Mouse (Mus musculus): ENCODE measurements around the gene Zfp1. TPM values are rescaled to one million over a fixed set of nuclear protein-coding genes. Genes with fewer than 3 reads are reported as not detected.
"Not testable (repeated sequence)": the region's sequence is repeated elsewhere in the genome, so short reads cannot be mapped to it uniquely, and the experiment has no call there.

Gene Zfp1
- polyA plus RNA-seq, 1 experiment, result 5.3 TPM

DNA sequence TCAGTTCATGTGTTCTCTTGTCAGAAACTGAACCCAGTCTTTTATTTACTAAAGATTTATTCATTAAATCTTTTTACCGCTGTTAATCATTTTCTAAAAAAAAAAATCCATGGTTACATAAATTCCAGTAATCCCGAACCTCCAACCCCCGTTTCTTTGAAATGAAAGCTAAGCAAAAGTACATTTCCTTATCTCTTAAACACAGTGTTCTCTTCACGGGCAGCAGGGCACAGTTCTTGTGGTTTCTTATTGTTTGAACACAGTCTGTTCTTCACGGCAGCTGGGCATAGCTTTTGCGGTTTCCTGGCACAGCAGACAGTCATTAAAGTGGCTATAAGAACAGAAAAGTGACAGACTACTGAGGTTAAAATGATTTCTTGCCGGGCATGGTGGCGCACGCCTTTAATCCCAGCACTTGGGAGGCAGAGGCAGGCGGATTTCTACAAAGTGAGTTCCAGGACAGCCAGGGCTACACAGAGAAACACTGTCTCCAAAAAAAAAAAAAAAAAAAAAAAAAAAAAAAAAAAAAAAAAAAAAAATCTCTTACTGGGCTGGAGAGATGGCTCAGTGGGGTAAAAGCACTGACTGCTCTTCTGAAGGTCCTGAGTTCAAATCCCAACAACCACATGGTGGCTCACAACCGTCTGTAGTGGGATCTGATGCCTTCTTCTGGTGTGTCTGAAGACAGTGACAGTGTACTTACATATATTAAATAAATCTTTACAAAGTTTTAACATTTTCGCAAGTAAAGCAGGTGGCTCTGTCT lies 1.3 kb downstream of the Zfp1 start:
- H3K27me3 ChIP-seq (ENCODE audit: control insufficient read depth, insufficient read depth, insufficient read length); H3K36me3 ChIP-seq (ENCODE audit: control insufficient read depth, insufficient read depth): not testable (repeated sequence)
- Histone ChIP-seq H3K4me2 (ENCODE audit: low read depth) (peak overlapping the region; percentile 87), H3ac (ENCODE audit: control insufficient read depth, insufficient read length) (peak overlapping the region; percentile 96), H3K4me3 (peak overlapping the region; percentile 32), H3K79me2 (ENCODE audit: control insufficient read depth, insufficient read depth) (peaks cover 43% of the 10 kb centered on the region)
- TF ChIP-seq TCF3 (IDR thresholded peaks at IDR 0.05; ENCODE audit: insufficient read length, low read depth) (peak; percentile 18), TCF12 (IDR thresholded peaks at IDR 0.05; ENCODE audit: insufficient read depth, poor library complexity, severe bottlenecking) (peak; percentile 52), MYOG (IDR thresholded peaks at IDR 0.05; ENCODE audit: control insufficient read depth in 1 of 3, insufficient read depth in 1 of 3, insufficient read length in 2 of 3, low read depth in 2 of 3) (peak in 2 of 3 experiments; percentile 32 to 61), MYOD1 (IDR thresholded peaks at IDR 0.05; ENCODE audit: control insufficient read depth in 1 of 3, insufficient read length in 2 of 3, low read depth in 2 of 3) (peak; percentile 3 to 62 (median 34))

DNA sequence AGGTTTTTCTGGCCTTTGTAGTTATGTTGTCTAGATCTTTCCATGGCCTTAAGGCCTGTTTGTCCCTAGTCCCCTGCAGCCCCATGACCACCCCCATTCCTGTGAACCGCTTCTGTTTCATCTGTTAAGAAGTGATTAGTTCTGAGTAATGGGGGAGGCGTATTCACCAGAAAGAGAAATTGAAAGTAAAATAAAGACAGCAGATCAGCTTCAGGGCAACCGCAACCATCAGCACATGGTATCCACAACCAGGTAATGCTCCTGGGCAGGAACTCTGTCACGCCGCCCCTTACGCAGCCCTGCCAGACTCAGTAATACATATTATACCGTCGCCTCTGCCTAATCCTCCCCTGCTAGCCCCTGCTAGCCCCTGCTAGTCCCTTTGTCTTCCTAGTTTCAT lies 2.5 kb downstream of the Zfp1 start:
- peaks cover 54% of the 10 kb centered on the region for H3K79me2 ChIP-seq (ENCODE audit: control insufficient read depth, insufficient read depth)
- H3K4me3 ChIP-seq, result no peak overlapping the region
- no peak overlapping the region for H3K4me2 ChIP-seq (ENCODE audit: low read depth)
- no peak overlapping the region for H3ac ChIP-seq (ENCODE audit: control insufficient read depth, insufficient read length)
- H3K27me3 ChIP-seq (ENCODE audit: control insufficient read depth, insufficient read depth, insufficient read length), result no peaks in the 10 kb centered on the region
- H3K36me3 ChIP-seq (ENCODE audit: control insufficient read depth, insufficient read depth), result peaks cover 6% of the 10 kb centered on the region
- TF ChIP-seq E2F4 (IDR thresholded peaks at IDR 0.05; ENCODE audit: insufficient read depth) (no peak), MAX (IDR thresholded peaks at IDR 0.05; ENCODE audit: low read depth) (no peak), USF1 (IDR thresholded peaks at IDR 0.05; ENCODE audit: low read depth) (no peak), TCF3 (IDR thresholded peaks at IDR 0.05; ENCODE audit: insufficient read length, low read depth) (no peak), MYOD1 (IDR thresholded peaks at IDR 0.05; ENCODE audit: control insufficient read depth in 1 of 3, insufficient read length in 2 of 3, low read depth in 2 of 3) (no peak), POLR2AphosphoS2 (IDR thresholded peaks at IDR 0.05; ENCODE audit: insufficient read length, low read depth) (no peak), SRF (IDR thresholded peaks at IDR 0.05; ENCODE audit: control insufficient read depth, insufficient read length, low read depth) (no peak), POLR2A (IDR thresholded peaks at IDR 0.05; ENCODE audit: insufficient read length, low read depth) (no peak), TCF12 (IDR thresholded peaks at IDR 0.05; ENCODE audit: insufficient read depth, poor library complexity, severe bottlenecking) (no peak), CEBPB (IDR thresholded peaks at IDR 0.05; ENCODE audit: insufficient read depth, poor library complexity, severe bottlenecking) (no peak), REST (IDR thresholded peaks at IDR 0.05; ENCODE audit: insufficient read depth, insufficient read length) (no peak)

DNA sequence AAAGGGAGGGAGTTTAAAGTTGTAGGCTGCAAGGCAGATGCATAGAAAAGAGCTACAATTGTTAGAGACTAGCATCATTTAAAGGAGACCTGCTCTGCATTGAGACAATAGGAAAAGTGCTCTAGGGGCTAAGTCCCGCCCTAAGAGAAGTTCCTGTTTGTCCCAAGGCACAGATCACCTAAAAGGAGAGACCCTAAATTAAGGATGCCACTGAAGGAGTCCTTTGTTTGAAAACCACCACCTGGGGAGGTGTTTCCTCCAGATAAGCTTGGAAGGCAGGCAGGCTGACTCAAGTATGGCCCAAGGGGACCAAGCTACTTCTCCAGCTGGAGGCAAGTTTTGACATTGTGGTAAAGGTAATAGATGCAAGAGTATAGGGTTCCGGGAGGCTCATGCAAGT lies 5.6 kb downstream of the Zfp1 start:
- Histone ChIP-seq H3K27me3 (ENCODE audit: control insufficient read depth, insufficient read depth, insufficient read length) (no peaks in the 10 kb centered on the region), H3K36me3 (ENCODE audit: control insufficient read depth, insufficient read depth) (peaks cover 7% of the 10 kb centered on the region), H3K79me2 (ENCODE audit: control insufficient read depth, insufficient read depth) (peaks cover 84% of the 10 kb centered on the region), H3K4me3 (no peak overlapping the region), H3ac (ENCODE audit: control insufficient read depth, insufficient read length) (no peak overlapping the region), H3K4me2 (ENCODE audit: low read depth) (no peak overlapping the region)
- no peak for TF ChIP-seq MYOG (IDR thresholded peaks at IDR 0.05; ENCODE audit: control insufficient read depth in 1 of 3, insufficient read depth in 1 of 3, insufficient read length in 2 of 3, low read depth in 2 of 3)
- TF ChIP-seq TCF12 (IDR thresholded peaks at IDR 0.05; ENCODE audit: insufficient read depth, poor library complexity, severe bottlenecking), result no peak
- TF ChIP-seq USF1 (IDR thresholded peaks at IDR 0.05; ENCODE audit: low read depth), result no peak
- TF ChIP-seq E2F4 (IDR thresholded peaks at IDR 0.05; ENCODE audit: insufficient read depth), result no peak
- no peak for TF ChIP-seq SRF (IDR thresholded peaks at IDR 0.05; ENCODE audit: control insufficient read depth, insufficient read length, low read depth)
- no peak for TF ChIP-seq POLR2A (IDR thresholded peaks at IDR 0.05; ENCODE audit: insufficient read length, low read depth)
- TF ChIP-seq TCF3 (IDR thresholded peaks at IDR 0.05; ENCODE audit: insufficient read length, low read depth), result no peak
- no peak for TF ChIP-seq CEBPB (IDR thresholded peaks at IDR 0.05; ENCODE audit: insufficient read depth, poor library complexity, severe bottlenecking)
- no peak for TF ChIP-seq REST (IDR thresholded peaks at IDR 0.05; ENCODE audit: insufficient read depth, insufficient read length)
- no peak for TF ChIP-seq POLR2AphosphoS2 (IDR thresholded peaks at IDR 0.05; ENCODE audit: insufficient read length, low read depth)
- TF ChIP-seq MYOD1 (IDR thresholded peaks at IDR 0.05; ENCODE audit: control insufficient read depth in 1 of 3, insufficient read length in 2 of 3, low read depth in 2 of 3), result no peak
- no peak for TF ChIP-seq MAX (IDR thresholded peaks at IDR 0.05; ENCODE audit: low read depth)

DNA sequence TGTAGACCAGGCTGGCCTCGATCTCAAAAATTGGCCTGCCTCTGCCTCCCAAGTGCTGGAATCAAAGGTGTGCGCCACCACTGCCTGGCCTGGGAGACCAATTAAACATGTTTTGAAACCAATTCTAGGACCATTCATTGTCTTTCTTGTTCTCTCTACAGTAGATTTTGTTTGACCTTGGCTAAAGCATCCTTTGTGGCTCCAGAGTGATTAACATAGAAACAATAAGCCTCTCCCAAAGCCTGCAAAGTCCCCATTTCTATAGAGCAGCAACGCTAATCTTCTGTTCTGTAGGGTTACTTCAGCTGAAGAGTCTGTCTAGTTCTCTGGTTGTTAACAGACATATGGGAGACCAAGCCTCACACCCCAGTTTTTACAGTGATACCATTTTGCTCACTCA lies 7.5 kb downstream of the Zfp1 start:
- TF ChIP-seq TCF12 (IDR thresholded peaks at IDR 0.05; ENCODE audit: insufficient read depth, poor library complexity, severe bottlenecking) (no peak), MYOG (IDR thresholded peaks at IDR 0.05; ENCODE audit: control insufficient read depth in 1 of 3, insufficient read depth in 1 of 3, insufficient read length in 2 of 3, low read depth in 2 of 3) (no peak), SRF (IDR thresholded peaks at IDR 0.05; ENCODE audit: control insufficient read depth, insufficient read length, low read depth) (no peak), MYOD1 (IDR thresholded peaks at IDR 0.05; ENCODE audit: control insufficient read depth in 1 of 3, insufficient read length in 2 of 3, low read depth in 2 of 3) (no peak), E2F4 (IDR thresholded peaks at IDR 0.05; ENCODE audit: insufficient read depth) (no peak), MAX (IDR thresholded peaks at IDR 0.05; ENCODE audit: low read depth) (no peak), TCF3 (IDR thresholded peaks at IDR 0.05; ENCODE audit: insufficient read length, low read depth) (no peak), CEBPB (IDR thresholded peaks at IDR 0.05; ENCODE audit: insufficient read depth, poor library complexity, severe bottlenecking) (no peak), USF1 (IDR thresholded peaks at IDR 0.05; ENCODE audit: low read depth) (no peak), REST (IDR thresholded peaks at IDR 0.05; ENCODE audit: insufficient read depth, insufficient read length) (no peak), POLR2AphosphoS2 (IDR thresholded peaks at IDR 0.05; ENCODE audit: insufficient read length, low read depth) (no peak), POLR2A (IDR thresholded peaks at IDR 0.05; ENCODE audit: insufficient read length, low read depth) (no peak)
- peaks cover 94% of the 10 kb centered on the region for H3K79me2 ChIP-seq (ENCODE audit: control insufficient read depth, insufficient read depth)
- H3K27me3 ChIP-seq (ENCODE audit: control insufficient read depth, insufficient read depth, insufficient read length), result no peaks in the 10 kb centered on the region
- peaks cover 13% of the 10 kb centered on the region for H3K36me3 ChIP-seq (ENCODE audit: control insufficient read depth, insufficient read depth)
- H3K4me2 ChIP-seq (ENCODE audit: low read depth), result no peak overlapping the region
- no peak overlapping the region for H3K4me3 ChIP-seq
- no peak overlapping the region for H3ac ChIP-seq (ENCODE audit: control insufficient read depth, insufficient read length)
